Mouse (Mus musculus) spleen, adult 2 months (tissue): ENCODE measurements around the gene Sema4d.

ENCODE experiments used
- CTCF ChIP-seq: fragments of 200-500 bp; IDR thresholded peaks from 2 replicates; pipeline ENCODE4 v1.5.1; 2011; ENCODE audit warnings: mild to moderate bottlenecking, inconsistent platforms; ENCODE audit not compliant: insufficient read depth, insufficient read length, insufficient replicate concordance; ENCODE audit errors: extremely low read depth
- POLR2A ChIP-seq: fragments of 200-500 bp; IDR thresholded peaks from 2 replicates; pipeline ENCODE4 v1.6.1; 2011; ENCODE audit warnings: low read depth, low read length, inconsistent platforms

GRCm38 (mm10) chr13:51808141-51808540 is 14.6 kb upstream of the Sema4d start:
- no peak for TF ChIP-seq CTCF
- no peak for TF ChIP-seq POLR2A
